Mouse (Mus musculus): ENCODE results near the gene Irf3. TPM values are rescaled to one million over a fixed set of nuclear protein-coding genes. Genes with fewer than 3 reads are reported as not detected.

Gene Irf3
- polyA plus RNA-seq (2011; ENCODE audit: insufficient read depth, insufficient read length, low replicate concordance, missing spikeins), result 71.4 and 165 TPM in 2 replicates

GRCm38 (mm10) chr7:44997231-44997939 is at the start of gene Irf3:
Gene Irf3 (plus strand): TSS chr7:44997648.
- Histone ChIP-seq H3K4me3 (replicated peaks; ENCODE audit: control insufficient read depth, low read depth, low read length) (peak within 1 kb of the TSS; percentile 83), H3K27ac (ENCODE audit: control insufficient read depth, insufficient read depth, low read depth, low read length, poor library complexity) (peak within 1 kb of the TSS; percentile 85), H3K4me1 (ENCODE audit: control insufficient read depth, insufficient read depth, low read length) (peaks cover 4% of the 10 kb centered on the region; the same call in 1 of the 2 replicates)
- TF ChIP-seq POLR2A (IDR thresholded peaks at IDR 0.05; ENCODE audit: borderline replicate concordance, control insufficient read depth, low read depth, low read length), result peak; percentile 38; the same call in 1 of the 2 replicates
- peak; percentile 11; the same call in 1 of the 2 replicates for TF ChIP-seq CTCF (IDR thresholded peaks at IDR 0.05; ENCODE audit: control insufficient read depth, insufficient read depth, low read length)
- under 1% methylated on average over 43 of the region's 43 CpGs for WGBS

DNA sequence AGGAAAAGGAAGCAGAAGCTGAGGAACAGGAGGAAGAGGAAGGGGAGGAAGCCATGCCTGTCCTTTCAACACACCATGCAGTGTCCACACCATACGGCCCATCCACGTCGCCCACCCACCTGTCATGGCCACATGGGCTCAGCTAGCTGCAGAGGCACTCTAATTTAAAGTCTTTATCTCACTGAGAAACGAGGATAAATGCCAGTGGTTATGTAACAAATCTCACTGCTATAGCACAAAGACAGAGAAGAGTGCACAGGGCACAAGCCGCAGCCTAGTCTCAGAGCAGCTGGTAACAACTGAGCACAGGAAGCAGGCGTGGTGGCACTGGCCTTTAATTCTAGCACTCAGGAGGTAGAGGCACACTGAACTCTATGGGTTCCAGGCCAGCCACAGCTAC is 47.5 kb upstream of the Irf3 start:
- 17% methylated on average over 6 of the region's 6 CpGs for WGBS
- Histone ChIP-seq H3K27ac (ENCODE audit: control insufficient read depth, insufficient read depth, low read depth, low read length, poor library complexity) (no peak overlapping the region), H3K4me1 (ENCODE audit: control insufficient read depth, insufficient read depth, low read length) (peaks cover 6% of the 10 kb centered on the region), H3K4me3 (replicated peaks; ENCODE audit: control insufficient read depth, low read depth, low read length) (no peak overlapping the region)
- TF ChIP-seq POLR2A (IDR thresholded peaks at IDR 0.05; ENCODE audit: borderline replicate concordance, control insufficient read depth, low read depth, low read length), result no peak
- TF ChIP-seq CTCF (IDR thresholded peaks at IDR 0.05; ENCODE audit: control insufficient read depth, insufficient read depth, low read length), result no peak

- no peak overlapping the region for H3K27ac ChIP-seq (ENCODE audit: control insufficient read depth, insufficient read depth, low read depth, low read length, poor library complexity)
- WGBS, result under 1% methylated on average over 10 of the region's 10 CpGs
- H3K4me3 ChIP-seq (replicated peaks; ENCODE audit: control insufficient read depth, low read depth, low read length), result peak overlapping the region; percentile 34
- no peak for TF ChIP-seq CTCF (IDR thresholded peaks at IDR 0.05; ENCODE audit: control insufficient read depth, insufficient read depth, low read length)
- TF ChIP-seq POLR2A (IDR thresholded peaks at IDR 0.05; ENCODE audit: borderline replicate concordance, control insufficient read depth, low read depth, low read length), result no peak
- peaks cover 6% of the 10 kb centered on the region for H3K4me1 ChIP-seq (ENCODE audit: control insufficient read depth, insufficient read depth, low read length)
Measured at GRCm38 (mm10) chr7:44951960-44952359, 45.5 kb upstream of the Irf3 start.

- Histone ChIP-seq H3K4me1 (ENCODE audit: control insufficient read depth, insufficient read depth, low read length) (peaks cover 6% of the 10 kb centered on the region), H3K27ac (ENCODE audit: control insufficient read depth, insufficient read depth, low read depth, low read length, poor library complexity) (peak overlapping the region; percentile 20; the same call in 1 of the 2 replicates), H3K4me3 (replicated peaks; ENCODE audit: control insufficient read depth, low read depth, low read length) (peak overlapping the region; percentile 34)
- no peak; the same call in 1 of the 2 replicates for TF ChIP-seq POLR2A (IDR thresholded peaks at IDR 0.05; ENCODE audit: borderline replicate concordance, control insufficient read depth, low read depth, low read length)
- no peak for TF ChIP-seq CTCF (IDR thresholded peaks at IDR 0.05; ENCODE audit: control insufficient read depth, insufficient read depth, low read length)
- 5% methylated on average over 24 of the region's 24 CpGs for WGBS
Measured at GRCm38 (mm10) chr7:44952611-44953306, 44.7 kb upstream of the Irf3 start.

DNA sequence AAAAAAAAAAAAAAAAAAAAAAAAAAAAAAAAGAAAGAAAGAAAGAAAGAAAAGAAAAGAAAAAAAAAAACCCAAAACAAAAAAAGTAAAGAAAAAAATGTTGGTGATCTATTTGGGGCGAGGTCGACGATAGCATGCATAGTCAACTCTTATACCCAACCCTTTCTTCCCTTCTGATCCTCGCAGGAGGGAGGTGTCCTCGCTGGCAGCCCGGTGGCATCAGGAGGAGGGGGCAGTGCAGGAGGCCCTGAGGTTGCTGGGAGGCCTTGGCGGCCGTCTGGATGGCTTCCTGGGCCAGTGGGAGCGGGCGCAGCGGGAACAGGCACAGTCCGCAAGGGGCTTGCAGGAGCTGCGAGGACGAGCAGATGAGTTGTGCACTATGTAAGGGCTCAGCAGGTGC is 43.9 kb upstream of the Irf3 start:
- H3K4me1 ChIP-seq (ENCODE audit: control insufficient read depth, insufficient read depth, low read length), result peaks cover 6% of the 10 kb centered on the region
- no peak overlapping the region for H3K4me3 ChIP-seq (replicated peaks; ENCODE audit: control insufficient read depth, low read depth, low read length)
- WGBS, result 76% methylated on average over 14 of the region's 14 CpGs
- no peak for TF ChIP-seq POLR2A (IDR thresholded peaks at IDR 0.05; ENCODE audit: borderline replicate concordance, control insufficient read depth, low read depth, low read length)
- TF ChIP-seq CTCF (IDR thresholded peaks at IDR 0.05; ENCODE audit: control insufficient read depth, insufficient read depth, low read length), result no peak
- H3K27ac ChIP-seq (ENCODE audit: control insufficient read depth, insufficient read depth, low read depth, low read length, poor library complexity), result no peak overlapping the region

DNA sequence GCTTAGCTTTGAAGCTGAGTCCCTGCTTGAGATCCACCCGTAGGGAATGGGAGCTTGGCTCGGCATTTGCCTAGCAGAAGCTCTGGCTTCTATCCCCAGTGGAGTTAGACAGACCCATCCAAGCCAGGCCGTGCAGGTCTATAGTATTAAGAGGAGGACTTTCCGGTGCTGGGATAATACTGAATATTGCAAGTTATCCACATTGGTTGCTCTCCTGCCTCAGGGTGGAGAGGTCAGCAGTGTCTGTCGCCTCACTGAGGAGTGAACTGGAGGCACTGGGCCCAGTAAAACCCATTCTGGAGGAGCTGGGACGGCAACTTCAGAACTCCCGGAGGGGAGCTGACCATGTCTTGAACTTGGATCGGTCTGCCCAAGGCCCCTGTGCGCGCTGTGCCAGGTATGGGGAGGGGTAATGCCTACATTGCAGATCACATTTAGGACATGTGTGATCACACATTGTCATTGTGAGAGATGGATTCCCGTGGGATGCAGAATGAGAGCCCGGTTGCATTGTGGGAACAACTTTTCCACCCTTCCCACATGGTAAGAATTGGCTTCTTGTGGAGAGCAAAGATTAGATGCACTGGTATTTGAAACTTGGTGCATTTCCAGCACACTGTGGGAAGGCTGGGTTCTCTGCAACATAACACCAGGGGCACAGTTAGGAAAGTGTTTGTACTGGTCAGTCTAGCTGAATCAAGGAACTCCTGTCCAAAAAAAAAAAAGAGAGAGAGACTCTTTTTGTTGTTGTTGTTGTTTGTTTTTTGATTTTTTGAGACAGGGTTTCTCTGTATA is 43.2 kb upstream of the Irf3 start:
- TF ChIP-seq CTCF (IDR thresholded peaks at IDR 0.05; ENCODE audit: control insufficient read depth, insufficient read depth, low read length) (no peak), POLR2A (IDR thresholded peaks at IDR 0.05; ENCODE audit: borderline replicate concordance, control insufficient read depth, low read depth, low read length) (no peak)
- no peak overlapping the region for H3K4me3 ChIP-seq (replicated peaks; ENCODE audit: control insufficient read depth, low read depth, low read length)
- peaks cover 6% of the 10 kb centered on the region for H3K4me1 ChIP-seq (ENCODE audit: control insufficient read depth, insufficient read depth, low read length)
- WGBS, result 89% methylated on average over 12 of the region's 12 CpGs
- no peak overlapping the region for H3K27ac ChIP-seq (ENCODE audit: control insufficient read depth, insufficient read depth, low read depth, low read length, poor library complexity)

DNA sequence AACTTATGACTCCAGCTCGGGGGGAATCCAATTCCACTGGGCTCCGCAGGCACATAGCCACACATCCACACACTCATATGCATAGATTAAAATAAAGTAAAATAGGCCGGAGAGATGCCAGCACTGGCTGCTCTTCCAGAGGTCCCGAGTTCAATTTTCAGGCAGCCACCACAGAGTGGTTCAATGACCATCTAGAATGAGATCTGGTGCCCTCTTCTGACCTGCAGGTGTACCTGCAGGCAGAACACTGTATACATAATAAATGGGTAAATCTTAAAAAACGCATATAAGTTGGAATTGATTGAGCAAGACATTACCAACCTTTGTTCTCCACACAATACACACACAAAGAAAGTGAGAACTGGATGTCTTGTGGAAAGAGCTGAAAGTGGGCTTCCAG is 41.8 kb upstream of the Irf3 start:
- Histone ChIP-seq H3K4me3 (replicated peaks; ENCODE audit: control insufficient read depth, low read depth, low read length) (no peak overlapping the region), H3K4me1 (ENCODE audit: control insufficient read depth, insufficient read depth, low read length) (peaks cover 7% of the 10 kb centered on the region), H3K27ac (ENCODE audit: control insufficient read depth, insufficient read depth, low read depth, low read length, poor library complexity) (no peak overlapping the region)
- 35% methylated on average over 5 of the region's 5 CpGs for WGBS
- TF ChIP-seq CTCF (IDR thresholded peaks at IDR 0.05; ENCODE audit: control insufficient read depth, insufficient read depth, low read length) (peak; percentile 43; the same call in 1 of the 2 replicates), POLR2A (IDR thresholded peaks at IDR 0.05; ENCODE audit: borderline replicate concordance, control insufficient read depth, low read depth, low read length) (no peak)

Measured in bone marrow, adult 2 months (tissue).